Mouse (Mus musculus) testis, adult 2 months (tissue): ENCODE data around the gene Il2rb.

Experiments used
- CTCF ChIP-seq: fragments of 200-500 bp; IDR thresholded peaks from 2 replicates; pipeline ENCODE4 v1.5.1; 2012; ENCODE audit warnings: low read depth, mild to moderate bottlenecking, inconsistent platforms, low read length, moderate library complexity; ENCODE audit not compliant: control insufficient read depth, insufficient read depth, insufficient replicate concordance
- POLR2A ChIP-seq: fragments of 200-500 bp; IDR thresholded peaks from 2 replicates; pipeline ENCODE4 v1.6.1; 2012; ENCODE audit warnings: low read depth, mild to moderate bottlenecking, inconsistent platforms, low read length, moderate library complexity; ENCODE audit not compliant: control insufficient read depth

GRCm38 (mm10) chr15:78431541-78432121 lies 63.4 kb downstream of the Il2rb start:
- TF ChIP-seq POLR2A (no peak), CTCF (no peak)
